Mouse (Mus musculus): ENCODE results near the gene Gm21708. TPM values are rescaled to one million over a fixed set of nuclear protein-coding genes. Genes with fewer than 3 reads are reported as not detected.
"Not testable (repeated sequence)": the region's sequence is repeated elsewhere in the genome, so short reads cannot be mapped to it uniquely, and the experiment has no call there.

The Gm21708 gene
- not detected in 2 replicates for polyA plus RNA-seq (2015; fragmentation: Nextera tagmentation; extraction: Ambion mirVana)

DNA sequence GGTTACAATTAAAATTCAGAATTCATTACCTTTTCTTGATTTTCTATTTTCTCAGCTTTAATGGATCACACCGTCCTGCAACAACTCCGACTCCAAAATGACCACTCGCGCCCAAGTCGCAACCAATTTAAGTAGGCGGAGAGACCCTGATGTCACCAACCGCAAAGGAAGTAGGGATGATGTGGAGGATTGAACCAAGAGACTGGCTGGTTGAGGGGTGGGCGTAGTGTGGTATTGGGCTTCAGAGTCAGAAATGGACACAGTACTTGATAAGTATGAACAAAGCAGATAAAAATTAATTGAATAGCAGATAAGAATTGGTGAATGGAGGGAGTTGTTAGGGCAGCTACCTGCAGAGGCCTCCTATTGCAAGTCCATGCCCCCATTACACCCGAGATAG, at the start of gene Gm21708, which contains the start of gene Gm21704:
TSS of gene Gm21708 (minus strand) at position 101 of the 400 bp plus-strand sequence.
TSS of gene Gm21704 (minus strand) at position 101 of the 400 bp plus-strand sequence.
- WGBS, result no CpG with 5 or more reads among the region's 9 CpGs
- H3K9ac ChIP-seq; H3K27me3 ChIP-seq; H3K4me3 ChIP-seq; H3K4me2 ChIP-seq; H3K36me3 ChIP-seq; H3K4me1 ChIP-seq; H3K9me3 ChIP-seq; ATAC-seq (ENCODE audit: borderline replicate concordance, extremely low read depth, low FRiP score, low TSS enrichment); H3K27ac ChIP-seq: not testable (repeated sequence)

Other genes starting within 250 kb of the Gm21708 start
- gene Gm21677, start 103.7 kb downstream of the Gm21708 start, polyA plus RNA-seq (2015; fragmentation: Nextera tagmentation; extraction: Ambion mirVana), result not detected in 2 replicates
- not detected in 2 replicates for gene Gm21693, start 64.8 kb downstream of the Gm21708 start, polyA plus RNA-seq (2015; fragmentation: Nextera tagmentation; extraction: Ambion mirVana)
- not detected in 2 replicates for gene Gm21704, start within 50 bp of the Gm21708 start, polyA plus RNA-seq (2015; fragmentation: Nextera tagmentation; extraction: Ambion mirVana)

All from lung, embryonic 15.5 days (tissue).